Mouse (Mus musculus) midbrain, postnatal 0 days (tissue): ENCODE measurements around the gene Cdc37. TPM values are rescaled to one million over a fixed set of nuclear protein-coding genes. Genes with fewer than 3 reads are reported as not detected.

Experiments used
- ATAC-seq: fragments of 200-750 bp; cut with Nextera tagmentation; 2 replicates; pipeline ENCODE4 v1.8.0; 2017; ENCODE audit warnings: moderate number of reproducible peaks, mild to moderate bottlenecking, moderate TSS enrichment, moderate library complexity; ENCODE audit not compliant: low FRiP score
- DNase-seq: peaks from one replicate; pipeline ENCODE4 v3.0.0-alpha.2; 2015; ENCODE audit warnings: low spot score
- H3K27ac ChIP-seq: fragments of 300-500 bp; sonication (generic); 2 replicates; pipeline ENCODE4 v1.5.1; 2014; ENCODE audit warnings: low read depth, mild to moderate bottlenecking, low read length, mixed read lengths
- H3K27me3 ChIP-seq: fragments of 300-500 bp; sonication (generic); 2 replicates; pipeline ENCODE4 v1.6.1; 2014; ENCODE audit warnings: low read length, control low read depth, mixed read lengths; ENCODE audit not compliant: insufficient read depth
- H3K36me3 ChIP-seq: fragments of 300-500 bp; sonication (generic); 2 replicates; pipeline ENCODE4 v1.6.1; 2014; ENCODE audit warnings: low read length, control low read depth, mixed read lengths; ENCODE audit not compliant: insufficient read depth
- H3K4me1 ChIP-seq: fragments of 300-500 bp; sonication (generic); 2 replicates; pipeline ENCODE4 v1.6.1; 2014; ENCODE audit warnings: mild to moderate bottlenecking, control low read depth, antibody characterized with exemption, low read length, mixed read lengths; ENCODE audit not compliant: insufficient read depth
- H3K4me2 ChIP-seq: fragments of 300-500 bp; sonication (generic); 2 replicates; pipeline ENCODE4 v1.6.1; 2014; ENCODE audit warnings: low read depth, mild to moderate bottlenecking, low read length, mixed read lengths; ENCODE audit not compliant: poor library complexity, severe bottlenecking
- H3K4me3 ChIP-seq: fragments of 300-500 bp; sonication (generic); 2 replicates; pipeline ENCODE4 v1.5.1; 2014; ENCODE audit warnings: low read depth, mild to moderate bottlenecking, low read length, moderate library complexity
- H3K9ac ChIP-seq: fragments of 300-500 bp; sonication (generic); replicated peaks from 2 replicates; pipeline ENCODE4 v1.6.1; 2014; ENCODE audit warnings: mild to moderate bottlenecking, low read length, moderate library complexity, mixed read lengths; ENCODE audit not compliant: poor library complexity, severe bottlenecking
- H3K9me3 ChIP-seq: fragments of 300-500 bp; sonication (generic); 2 replicates; pipeline ENCODE4 v1.6.1; 2016; ENCODE audit warnings: low read length, control low read depth
- CTCF ChIP-seq: IDR thresholded peaks from 2 replicates; pipeline ENCODE4 v1.5.1; 2016; ENCODE audit warnings: antibody characterized with exemption, mild to moderate bottlenecking
- WGBS: fragments of 180-500 bp; shearing (Covaris S2); extraction: QIAGEN DNeasy Blood & Tissue Kit; methylation state at CpG from one replicate; pipeline ENCODE4 v1.1.7; 2014; 5-methylcytosine and 5-hydroxymethylcytosine counted together
- polyA plus RNA-seq: library from polyadenylated mRNA; unstranded; fragments of >200 nt; fragmentation: Nextera tagmentation; extraction: Ambion mirVana; gene quantifications from 2 replicates; pipeline ENCODE4 v1.2.1, GENCODE M21; 2015
- total RNA-seq: library from RNA; depleted of rRNA; stranded (reverse); fragments of >200 nt; gene quantifications from 2 replicates; pipeline ENCODE4 v1.2.3, GENCODE M21; 2014

The Cdc37 gene
- total and polyA plus RNA-seq, 2 experiments from 2014 or later = 37.7 to 179 TPM

DNA sequence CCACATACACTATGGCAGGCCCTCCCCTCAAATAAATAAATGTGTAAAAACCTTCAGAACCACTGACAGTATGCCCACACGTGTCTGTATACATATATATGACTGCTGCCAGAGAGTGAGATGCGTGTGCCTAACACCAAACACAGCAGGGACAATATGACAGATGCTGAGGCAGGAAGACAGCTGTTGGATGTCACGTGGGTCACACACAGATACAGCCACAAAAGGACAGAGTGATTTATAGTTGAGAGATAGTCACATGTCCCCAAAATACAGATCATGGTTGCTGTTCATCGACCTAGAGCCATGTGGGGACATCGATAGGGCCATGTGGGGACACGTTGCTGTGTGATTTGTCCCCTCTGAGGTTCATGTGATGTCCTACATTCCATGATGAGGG, 32.7 kb downstream of the Cdc37 start:
- Histone ChIP-seq H3K36me3 (peaks cover 21% of the 10 kb centered on the region), H3K4me1 (no peaks in the 10 kb centered on the region), H3K9ac (no peak overlapping the region), H3K27me3 (no peaks in the 10 kb centered on the region), H3K4me3 (no peak overlapping the region), H3K9me3 (no peaks in the 10 kb centered on the region), H3K4me2 (no peak overlapping the region), H3K27ac (no peak overlapping the region)
- no peak for DNase-seq
- no peak for ATAC-seq
- 84% methylated on average over 6 of the region's 6 CpGs for WGBS
- no peak for TF ChIP-seq CTCF

GRCm38 (mm10) chr9:21115105-21115504, 34.7 kb downstream of the Cdc37 start:
- no peaks in the 10 kb centered on the region for H3K4me1 ChIP-seq
- no peak overlapping the region for H3K9ac ChIP-seq
- H3K27me3 ChIP-seq = no peaks in the 10 kb centered on the region
- no peak for TF ChIP-seq CTCF
- H3K4me2 ChIP-seq = no peak overlapping the region
- peaks cover 14% of the 10 kb centered on the region for H3K36me3 ChIP-seq
- no peak overlapping the region for H3K27ac ChIP-seq
- DNase-seq (no peak), ATAC-seq (no peak)
- WGBS = 94% methylated on average over 8 of the region's 8 CpGs
- no peak overlapping the region for H3K4me3 ChIP-seq
- H3K9me3 ChIP-seq = no peaks in the 10 kb centered on the region

DNA sequence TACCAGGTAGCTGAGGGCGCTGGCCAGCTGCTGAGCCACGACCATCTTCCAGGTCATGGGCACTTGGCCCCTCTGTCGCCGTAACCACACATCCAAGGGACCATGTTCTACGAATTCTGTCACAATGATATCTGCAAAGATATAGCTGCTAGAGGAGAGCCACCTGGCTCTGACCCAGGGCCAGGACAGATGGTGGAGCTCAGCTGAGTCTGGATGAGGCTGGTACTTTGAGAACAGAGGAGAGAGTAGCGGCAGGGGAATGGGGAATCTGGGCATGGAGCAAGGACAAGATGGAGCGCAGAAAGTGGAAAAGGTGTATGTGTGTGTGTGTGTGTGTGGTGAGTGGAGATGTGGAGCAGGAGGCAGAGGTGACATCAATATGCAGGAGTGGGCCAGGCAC, 35.6 kb downstream of the Cdc37 start:
- DNase-seq (no peak), ATAC-seq (no peak)
- no peaks in the 10 kb centered on the region for H3K27me3 ChIP-seq
- no peak for TF ChIP-seq CTCF
- no peak overlapping the region for H3K4me2 ChIP-seq
- H3K36me3 ChIP-seq = peaks cover 13% of the 10 kb centered on the region; the same call in 1 of the 2 replicates
- H3K27ac ChIP-seq = no peak overlapping the region
- no peaks in the 10 kb centered on the region for H3K4me1 ChIP-seq
- no peaks in the 10 kb centered on the region for H3K9me3 ChIP-seq
- WGBS = 93% methylated on average over 7 of the region's 7 CpGs
- no peak overlapping the region for H3K4me3 ChIP-seq
- no peak overlapping the region for H3K9ac ChIP-seq

- H3K4me2 ChIP-seq = no peak overlapping the region
- H3K27me3 ChIP-seq = no peaks in the 10 kb centered on the region
- peaks cover 17% of the 10 kb centered on the region for H3K36me3 ChIP-seq
- WGBS = 86% methylated on average over 6 of the region's 6 CpGs
- DNase-seq (no peak), ATAC-seq (no peak)
- no peak for TF ChIP-seq CTCF
- no peak overlapping the region for H3K9ac ChIP-seq
- H3K4me1 ChIP-seq = no peaks in the 10 kb centered on the region
- no peaks in the 10 kb centered on the region for H3K9me3 ChIP-seq
- H3K27ac ChIP-seq = no peak overlapping the region
- no peak overlapping the region for H3K4me3 ChIP-seq
These were observed 36.0 kb downstream of the Cdc37 start for GRCm38 (mm10) chr9:21113751-21114150.

GRCm38 (mm10) chr9:21107607-21108237, 42.1 kb downstream of the Cdc37 start:
- no peak overlapping the region for H3K4me3 ChIP-seq
- 44% methylated on average over 23 of the region's 23 CpGs for WGBS
- no peak for TF ChIP-seq CTCF
- no peak overlapping the region for H3K4me2 ChIP-seq
- no peaks in the 10 kb centered on the region for H3K4me1 ChIP-seq
- no peak for ATAC-seq
- H3K27ac ChIP-seq = no peak overlapping the region
- H3K9me3 ChIP-seq = no peaks in the 10 kb centered on the region
- DNase-seq = no peak
- H3K9ac ChIP-seq = no peak overlapping the region
- peaks cover 9% of the 10 kb centered on the region for H3K36me3 ChIP-seq
- no peaks in the 10 kb centered on the region for H3K27me3 ChIP-seq

DNA sequence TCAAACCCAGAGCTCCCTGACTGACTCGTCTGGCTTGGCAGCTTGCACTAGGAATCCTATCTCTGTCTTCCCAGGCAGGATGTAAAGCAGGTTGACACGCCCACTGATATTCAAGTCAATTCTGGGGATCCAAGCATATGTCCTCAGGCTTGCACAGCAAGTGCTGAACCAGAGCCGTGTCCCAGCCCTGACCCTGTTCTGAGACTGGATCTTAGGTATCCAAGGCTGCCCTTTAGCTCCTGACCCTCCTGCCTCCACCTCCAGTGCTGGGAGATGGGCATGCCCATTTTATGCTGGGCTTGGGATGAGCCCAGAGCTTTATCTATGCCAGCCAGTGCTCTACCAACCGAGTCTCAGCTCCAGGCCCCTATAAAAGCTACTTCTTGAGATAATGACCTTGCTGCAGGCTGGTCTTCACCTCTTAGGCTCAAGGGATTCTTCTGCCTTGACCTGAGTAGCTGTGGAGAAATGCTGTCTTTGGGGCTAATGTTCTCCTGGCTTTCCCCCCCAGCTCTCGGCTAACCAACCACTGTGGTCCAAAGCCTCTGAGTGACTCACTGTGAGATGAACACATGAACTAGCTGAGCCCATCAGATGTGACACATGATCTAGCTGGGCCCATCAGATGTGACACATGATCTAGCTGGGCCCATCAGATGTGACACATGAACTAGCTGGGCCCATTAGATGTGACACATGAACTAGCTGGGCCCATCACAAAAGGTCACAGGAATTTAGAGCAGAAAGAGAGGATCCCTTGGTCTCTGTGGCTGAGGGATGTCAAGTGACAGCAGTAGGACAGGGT, 43.8 kb downstream of the Cdc37 start:
- Histone ChIP-seq H3K4me1 (no peaks in the 10 kb centered on the region), H3K9me3 (no peaks in the 10 kb centered on the region), H3K4me2 (no peak overlapping the region), H3K27me3 (no peaks in the 10 kb centered on the region), H3K9ac (no peak overlapping the region), H3K36me3 (peaks cover 9% of the 10 kb centered on the region), H3K4me3 (no peak overlapping the region), H3K27ac (no peak overlapping the region)
- no peak for ATAC-seq
- WGBS = 81% methylated on average over 5 of the region's 5 CpGs
- DNase-seq = no peak
- no peak for TF ChIP-seq CTCF
